Mouse (Mus musculus) G1E-ER4 (cell line): ENCODE results near the gene Frg2f1. TPM values are rescaled to one million over a fixed set of nuclear protein-coding genes. Genes with fewer than 3 reads are reported as not detected.

ENCODE experiments used
- GATA1 ChIP-seq: IDR thresholded peaks from one replicate; pipeline ENCODE4 v1.8.0; 2012; ENCODE audit warnings: low read length, inconsistent platforms
- polyA plus RNA-seq: library from polyadenylated mRNA; stranded (reverse); fragments of >175 nt; gene quantifications from 2 replicates; pipeline ENCODE4 v1.2.3, GENCODE M21; 2012

Frg2f1 gene
- polyA plus RNA-seq, 1 experiment = 11.9 TPM

GRCm38 (mm10) chr4:119523575-119523974 is 15.8 kb downstream of the Frg2f1 start:
- TF ChIP-seq GATA1 = no peak

GRCm38 (mm10) chr4:119512731-119513141 is 26.6 kb downstream of the Frg2f1 start:
- TF ChIP-seq GATA1 = no peak

- TF ChIP-seq GATA1 = no peak
These were observed 27.7 kb downstream of the Frg2f1 start for GRCm38 (mm10) chr4:119511591-119511990.

- no peak for TF ChIP-seq GATA1
These were observed 40.9 kb downstream of the Frg2f1 start for GRCm38 (mm10) chr4:119498319-119498848.

- no peak for TF ChIP-seq GATA1
These were observed 46.4 kb downstream of the Frg2f1 start for GRCm38 (mm10) chr4:119492933-119493327.

- no peak for TF ChIP-seq GATA1
These were observed 46.9 kb downstream of the Frg2f1 start, which contains the start of gene Rimkla for GRCm38 (mm10) chr4:119492291-119492932. Gene Rimkla, minus strand, starts transcription at chr4:119492628.

- no peak for TF ChIP-seq GATA1
These were observed 48.5 kb downstream of the Frg2f1 start for GRCm38 (mm10) chr4:119490806-119491205.

GRCm38 (mm10) chr4:119489666-119490065 is 49.7 kb downstream of the Frg2f1 start:
- TF ChIP-seq GATA1 = no peak

GRCm38 (mm10) chr4:119484882-119485281 is 54.4 kb downstream of the Frg2f1 start:
- no peak for TF ChIP-seq GATA1

- TF ChIP-seq GATA1 = no peak
These were observed 56.3 kb downstream of the Frg2f1 start for GRCm38 (mm10) chr4:119483051-119483450.

Other genes starting within 250 kb of the Frg2f1 start
- 2,530 and 2,672 TPM in 2 replicates for gene Ybx1, start 244.9 kb downstream of the Frg2f1 start, polyA plus RNA-seq
- 2.6 and 4.2 TPM in 2 replicates for gene Ppih, start 219.0 kb downstream of the Frg2f1 start, polyA plus RNA-seq
- not detected in 2 replicates for gene Ccdc30, start 124.0 kb downstream of the Frg2f1 start, polyA plus RNA-seq
- 15.0 and 15.6 TPM in 2 replicates for gene Ppcs, start 117.1 kb downstream of the Frg2f1 start, polyA plus RNA-seq
- gene Zmynd12, start 116.7 kb downstream of the Frg2f1 start, polyA plus RNA-seq = 0.09 and 0.14 TPM in 2 replicates
- gene Rimkla, start 46.9 kb downstream of the Frg2f1 start, polyA plus RNA-seq = not detected in 2 replicates
- 12.7 and 13.9 TPM in 2 replicates for gene Foxj3, start 2.5 kb downstream of the Frg2f1 start, polyA plus RNA-seq
- not detected in 2 replicates for gene Guca2a, start 98.2 kb upstream of the Frg2f1 start, polyA plus RNA-seq
- gene Guca2b, start 119.4 kb upstream of the Frg2f1 start, polyA plus RNA-seq = not detected in 2 replicates
- gene Hivep3, start 194.3 kb upstream of the Frg2f1 start, polyA plus RNA-seq = not detected in 2 replicates